Mouse (Mus musculus): ENCODE measurements around the gene Cdk5.

DNA sequence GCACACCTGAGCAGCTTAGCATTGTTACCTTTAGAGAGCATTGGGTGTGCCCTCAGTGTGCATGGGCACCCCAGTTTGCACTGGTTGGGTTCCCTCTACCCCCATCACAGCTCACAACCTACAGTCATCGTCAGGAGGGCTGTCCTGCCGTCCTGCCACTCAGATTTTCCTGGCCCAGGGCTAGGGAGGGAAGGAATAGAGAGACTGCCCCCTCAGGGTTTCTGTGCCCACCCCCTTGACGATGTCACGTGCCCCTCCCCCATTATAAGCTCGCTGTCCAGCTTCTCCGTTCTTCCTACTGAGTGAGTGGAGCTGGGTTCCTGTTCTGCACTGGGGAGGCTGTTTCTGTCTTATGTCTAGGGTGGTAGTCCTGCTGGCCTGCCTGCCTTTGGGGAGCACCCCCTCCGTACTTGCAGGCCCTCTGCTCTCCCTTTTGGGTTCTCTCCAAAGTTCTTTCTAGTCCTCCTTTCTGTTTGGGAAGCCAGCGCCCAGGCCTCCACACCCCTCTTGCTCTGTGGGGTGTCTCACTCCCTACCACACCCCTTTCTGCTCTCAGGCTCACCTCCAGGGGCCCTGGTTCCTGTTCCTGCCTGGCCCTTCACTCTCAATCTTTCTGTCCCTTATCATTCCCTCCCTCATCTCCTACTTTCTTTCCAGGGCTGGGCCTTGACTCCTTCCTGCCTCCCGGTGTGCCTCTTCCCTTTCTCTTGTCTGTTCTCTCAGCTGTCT lies 3.4 kb upstream of the Cdk5 start:
- TF ChIP-seq CTCF (IDR thresholded peaks at IDR 0.05; ENCODE audit: low read depth) (no peak), EP300 (IDR thresholded peaks at IDR 0.05; ENCODE audit: low read depth) (no peak)

Data from liver, postnatal 0 days (tissue).